ENCODE assay signal across 11 mouse cellular contexts in genomic region chr3:101597317-101598096, GRCm38 (mm10). TPM values are rescaled to one million over a fixed set of nuclear protein-coding genes. Genes with fewer than 3 reads are reported as not detected.
DNase-seq lines count a peak whose midpoint lies in the region; ATAC-seq and TF ChIP-seq lines count a peak whose summit lies in the region.
"Had no signal": no experiment of that assay in that cellular context is flagged by ENCODE, and none has a peak within 500 bp of the region (broad histone marks: within the 10 kb centered on the region; RNA-seq: fewer than 3 reads in every experiment).

No protein-coding gene starts in this region.

- no peak for TF ChIP-seq CTCF in lung, embryonic 14.5 days (IDR thresholded peaks at IDR 0.05; ENCODE audit: low read depth)
- TF ChIP-seq CTCF in lung, adult 2 months (IDR thresholded peaks at IDR 0.05; ENCODE audit: insufficient read depth, low read length): no peak

- peak overlapping the region; percentile 3; the same call in 1 of the 2 replicates for H3K4me2 ChIP-seq in lung, embryonic 14.5 days
- H3K4me2 ChIP-seq in heart, embryonic 14.5 days (ENCODE audit: low read length): peak overlapping the region; percentile 78
- H3K4me2 ChIP-seq: midbrain, embryonic 12.5 days had no signal

- H3K9ac ChIP-seq in lung, embryonic 14.5 days: no peak overlapping the region
- peak overlapping the region; percentile 99 for H3K9ac ChIP-seq in heart, embryonic 14.5 days (ENCODE audit: low read length)
- H3K9ac ChIP-seq: midbrain, embryonic 12.5 days had no signal

- no peaks in the 10 kb centered on the region for H3K27me3 ChIP-seq in lung, embryonic 14.5 days (ENCODE audit: insufficient read depth, low read length)
- no peaks in the 10 kb centered on the region for H3K27me3 ChIP-seq in heart, embryonic 14.5 days (ENCODE audit: control insufficient read depth, insufficient read depth, low read length)

- no peak for ATAC-seq in lung, embryonic 14.5 days (ENCODE audit: insufficient read depth)
- ATAC-seq in heart, embryonic 14.5 days (ENCODE audit: insufficient number of reproducible peaks, insufficient read depth, low FRiP score, low read depth): no peak

- H3K36me3 ChIP-seq in lung, embryonic 14.5 days (ENCODE audit: insufficient read depth): peaks cover 29% of the 10 kb centered on the region
- peaks cover 35% of the 10 kb centered on the region for H3K36me3 ChIP-seq in heart, embryonic 14.5 days (ENCODE audit: control insufficient read depth, insufficient read depth, low read length)

- H3K4me1 ChIP-seq in lung, embryonic 14.5 days (ENCODE audit: insufficient read depth): peaks cover 51% of the 10 kb centered on the region
- H3K4me1 ChIP-seq in lung, adult 2 months (ENCODE audit: control insufficient read depth, insufficient read depth, low read length): peaks cover 42% of the 10 kb centered on the region
- peaks cover 39 to 92% of the 10 kb centered on the region in 2 experiments for H3K4me1 ChIP-seq in heart, embryonic 14.5 days (ENCODE audit: control insufficient read depth in 2 of 2, insufficient read depth in 2 of 2, low read length in 2 of 2)

- H3K9me3 ChIP-seq in lung, embryonic 14.5 days (ENCODE audit: low read depth, low read length): no peaks in the 10 kb centered on the region
- no peaks in the 10 kb centered on the region for H3K9me3 ChIP-seq in heart, embryonic 14.5 days (ENCODE audit: control insufficient read depth, low read length)
- H3K9me3 ChIP-seq: midbrain, embryonic 12.5 days had no signal

- intact Hi-C loops in heart, postnatal 25 days (cut with DNase I): no loop called here

- 34% methylated on average over 10 of the region's 10 CpGs for WGBS in lung, embryonic 14.5 days
- WGBS in lung, adult 2 months: 39% methylated on average over 10 of the region's 10 CpGs
- 8% methylated on average over 10 of the region's 10 CpGs for WGBS in heart, embryonic 14.5 days

- H3K27ac ChIP-seq in lung, embryonic 14.5 days (ENCODE audit: low read depth): peak overlapping the region; percentile 61
- peak overlapping the region; percentile 93 to 99 for H3K27ac ChIP-seq in heart, embryonic 14.5 days (replicated peaks in 1 of 2; ENCODE audit: control insufficient read depth in 1 of 2, insufficient read depth in 1 of 2, low read depth in 2 of 2, low read length in 2 of 2)

- TF ChIP-seq POLR2A in lung, adult 2 months (IDR thresholded peaks at IDR 0.05; ENCODE audit: borderline replicate concordance, extremely low read depth, low read depth, low read length): no peak

- DNase-seq in heart, adult 11 months: peak; percentile 94
- no peak for DNase-seq in heart, postnatal 25 days (ENCODE audit: low spot score)
- no peak for DNase-seq in lung, embryonic 14.5 days
- no peak for DNase-seq in lung, adult 2 months
- peak; percentile 16 for DNase-seq in naive thymus-derived CD4-positive, alpha-beta T cell, adult 2 months (ENCODE audit: low read depth)
- no peak for DNase-seq in right cerebral cortex, postnatal 14 days
- no peak for DNase-seq in right cerebral cortex, adult 2 months (ENCODE audit: low spot score in 2 of 2)
- DNase-seq: adrenal gland, postnatal 25 days; thymus, postnatal 36 days had no signal

- H3K4me3 ChIP-seq in lung, embryonic 14.5 days (ENCODE audit: low read depth, low read length): no peak overlapping the region
- H3K4me3 ChIP-seq in lung, adult 2 months (replicated peaks; ENCODE audit: extremely low read depth, low read depth, low read length): no peak overlapping the region
- H3K4me3 ChIP-seq in heart, embryonic 14.5 days (ENCODE audit: control insufficient read depth in 1 of 2, insufficient read depth in 1 of 2, low read depth in 1 of 2, low read length in 2 of 2): peak overlapping the region; percentile 15 to 20; a peak in 2 of 4 replicates
- H3K4me3 ChIP-seq: midbrain, embryonic 12.5 days had no signal

RNA-seq across cellular contexts. Expression of gene Atp1a1, which starts 7.0 kb away (rescaled TPM):
- 100 to 1,000 TPM; 660 to 766 TPM for total RNA-seq in heart, postnatal 25 days (2021)
- polyA plus RNA-seq in lung, embryonic 14.5 days (2014; fragmentation: Nextera tagmentation; extraction: Ambion mirVana): 150 and 155 TPM in 2 replicates
- polyA plus RNA-seq in lung, adult 2 months (2012; rRNA removed): 267 and 269 TPM in 2 replicates
- 486 and 537 TPM in 2 replicates for polyA plus RNA-seq in heart, embryonic 14.5 days (2014; fragmentation: Nextera tagmentation; extraction: Ambion mirVana)

Comparison
In these comparisons a context has a peak if more than half of its experiments do, and no peak if none do; other contexts are left out.
1. DNase-seq: peak in heart, adult 11 months (single experiment) and naive thymus-derived CD4-positive, alpha-beta T cell, adult 2 months (single experiment); none in heart, postnatal 25 days (single experiment), lung, embryonic 14.5 days (single experiment), lung, adult 2 months (single experiment), right cerebral cortex, postnatal 14 days (single experiment) and right cerebral cortex, adult 2 months (0 of 2).
2. H3K4me3 ChIP-seq: peak in heart, embryonic 14.5 days (2 of 2); none in lung, embryonic 14.5 days (single experiment) and lung, adult 2 months (single experiment).